Mouse (Mus musculus): ENCODE measurements at regions not wholly inside any gene's neighbourhood (a gene's known extent, or its start where the extent isn't known, plus 50 kb on each side); places are given as distances from the start of the nearest gene placed in this dataset.

- TF ChIP-seq CTCF (conservative IDR thresholded peaks at IDR 0.05; ENCODE audit: insufficient read depth, insufficient read length, low read depth, low read length) (no peak), POLR2A (IDR thresholded peaks at IDR 0.05; ENCODE audit: low read depth, low read length) (no peak)
Measured at GRCm38 (mm10) chr9:31541615-31542191, 77.4 kb upstream of the Tmem45b start.
